Mouse (Mus musculus) gastrocnemius, postnatal 10 days (tissue): ENCODE results near the gene Pip5kl1. TPM values are rescaled to one million over a fixed set of nuclear protein-coding genes. Genes with fewer than 3 reads are reported as not detected.

Experiments used
- DNase-seq: peaks from one replicate; pipeline ENCODE4 v3.0.0; 2021; ENCODE audit warnings: mixed read lengths
- total RNA-seq, 2 experiments: library from RNA; stranded (reverse); gene quantifications; 2 replicates each; pipeline ENCODE4 v1.2.3; 2021

Pip5kl1 gene
- total RNA-seq, 2 experiments from 2014 or later = not detected

DNA sequence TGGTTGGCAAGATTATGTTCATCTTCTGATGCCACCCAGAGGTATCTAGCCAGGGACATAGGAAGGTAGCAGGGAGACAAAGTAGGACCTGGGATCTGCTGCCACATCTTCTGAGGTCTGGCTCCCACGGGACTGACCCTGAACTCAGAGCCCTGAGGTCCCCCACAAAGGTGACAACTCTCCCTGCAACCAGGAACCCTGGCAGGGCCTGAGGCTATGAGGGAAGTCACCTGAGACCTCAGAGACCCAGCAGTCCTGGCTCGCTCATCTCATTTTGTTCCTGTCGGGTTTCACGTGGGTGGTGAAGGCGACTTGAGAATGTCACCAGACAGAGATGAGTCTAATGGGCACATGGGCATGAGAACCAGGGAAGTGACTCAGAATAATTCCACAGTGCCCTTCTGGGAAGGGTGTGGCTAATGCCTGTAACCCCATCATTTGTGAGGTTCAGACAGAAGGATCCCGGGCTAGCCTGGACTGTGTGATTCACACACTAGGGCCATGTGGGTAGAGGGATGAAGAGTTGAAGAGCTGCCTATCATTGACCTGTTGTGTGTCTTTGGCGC is 10.6 kb downstream of the Pip5kl1 start:
- no peak for DNase-seq

DNA sequence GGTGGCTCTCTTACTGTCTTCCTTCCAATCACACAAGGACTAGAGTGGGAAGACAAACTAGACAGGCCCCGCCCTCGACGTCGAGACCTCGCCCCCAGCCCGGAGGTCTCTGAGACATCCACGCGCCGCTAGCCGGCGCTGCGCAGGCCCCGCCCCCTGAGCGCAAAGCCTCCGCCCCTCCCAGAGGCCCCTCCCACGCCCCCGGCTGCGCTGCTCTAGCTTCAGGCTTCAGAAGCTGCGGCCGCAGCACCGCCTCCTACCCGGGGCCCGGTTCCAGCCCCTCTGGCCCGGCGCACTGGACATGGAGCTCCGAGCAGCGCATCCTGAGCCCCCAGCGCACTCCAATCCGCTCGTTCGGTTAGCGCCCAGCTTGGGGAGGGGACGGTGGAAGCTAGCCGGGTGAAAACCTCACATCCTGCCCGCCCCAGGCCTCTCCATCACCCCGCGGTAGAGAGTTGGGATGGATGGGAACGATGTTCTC is 12.3 kb downstream of the Pip5kl1 start, which contains the start of gene St6galnac4:
St6galnac4 (plus strand) TSS at position 225 of the 481 bp plus-strand sequence.
- peak; percentile 94 for DNase-seq

DNA sequence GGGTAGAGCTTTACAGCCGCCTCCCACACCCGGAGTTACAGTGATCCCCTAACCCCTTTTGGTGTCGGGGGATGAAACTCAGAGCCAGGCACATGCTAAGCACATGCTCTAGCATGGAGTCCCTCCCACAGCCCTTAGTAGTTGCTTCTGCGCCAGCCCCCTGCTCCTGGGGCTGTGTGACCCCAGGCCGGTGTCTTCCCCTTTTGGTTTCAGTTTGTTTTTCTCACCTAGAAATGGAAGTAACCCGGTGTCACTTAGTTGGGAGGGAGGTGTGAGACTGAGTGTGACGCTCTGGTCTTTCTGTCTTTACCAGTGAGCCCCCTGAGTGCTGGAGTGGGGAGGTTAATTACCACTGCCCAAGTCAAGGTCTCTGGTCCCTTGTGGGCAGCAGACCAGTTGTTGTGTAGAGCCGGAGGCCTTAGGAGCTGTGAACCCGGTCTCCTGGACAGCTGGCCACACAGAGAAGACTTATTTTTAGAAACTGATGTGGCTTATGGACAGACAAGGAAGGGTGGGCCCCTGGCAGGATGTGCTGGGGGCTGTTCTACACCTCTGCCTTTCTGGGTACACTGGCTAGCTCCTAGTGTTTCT is 13.2 kb downstream of the Pip5kl1 start:
- peak; percentile 31 for DNase-seq

DNA sequence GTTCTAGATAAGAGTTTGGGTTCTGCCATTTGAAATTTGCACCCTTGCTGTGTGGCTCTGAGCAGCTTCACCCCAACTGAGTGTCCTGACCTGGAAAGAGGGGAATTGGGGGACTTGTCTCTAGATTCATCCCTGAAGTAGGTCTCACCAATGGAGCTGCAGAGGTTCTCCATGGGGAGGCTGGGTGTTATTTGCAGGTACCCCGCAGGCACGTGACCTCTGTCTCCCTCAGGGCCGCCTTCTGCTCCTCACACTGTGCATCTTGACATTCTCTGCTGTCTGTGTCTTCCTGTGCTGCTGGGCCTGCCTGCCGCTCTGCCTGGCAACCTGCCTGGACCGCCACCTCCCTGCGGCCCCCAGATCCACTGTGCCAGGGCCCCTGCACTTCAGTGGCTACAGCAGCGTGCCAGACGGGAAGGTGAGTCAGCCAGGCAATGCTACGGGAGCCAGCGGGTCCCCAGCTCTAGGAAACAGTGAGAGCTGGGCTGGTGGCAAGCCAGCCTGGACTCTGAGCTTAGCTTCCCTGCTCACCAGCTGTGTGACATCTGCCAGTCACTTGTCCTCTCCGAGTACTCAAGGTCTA is 14.7 kb downstream of the Pip5kl1 start:
- peak; percentile 42 for DNase-seq

DNA sequence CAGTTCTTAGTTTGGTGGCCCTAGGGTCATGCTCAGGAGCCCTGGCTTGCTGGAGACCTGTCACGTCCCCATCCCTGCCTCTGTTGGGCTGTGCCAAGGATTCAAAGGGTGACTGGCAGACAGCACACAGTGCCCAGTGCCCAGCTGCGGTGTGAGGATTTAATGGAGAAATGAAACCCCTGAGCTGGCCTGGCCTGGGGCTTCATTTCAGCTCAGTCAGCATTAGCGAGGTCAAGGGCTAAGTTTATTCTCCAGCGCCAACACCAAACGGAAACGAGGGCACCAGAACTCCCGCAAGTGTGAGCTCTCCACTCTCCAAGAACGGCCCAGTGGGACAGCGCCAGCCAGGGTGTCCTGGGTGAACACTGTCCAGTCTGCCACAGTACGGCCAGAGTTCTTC is 15.6 kb downstream of the Pip5kl1 start:
- DNase-seq = peak; percentile 41

DNA sequence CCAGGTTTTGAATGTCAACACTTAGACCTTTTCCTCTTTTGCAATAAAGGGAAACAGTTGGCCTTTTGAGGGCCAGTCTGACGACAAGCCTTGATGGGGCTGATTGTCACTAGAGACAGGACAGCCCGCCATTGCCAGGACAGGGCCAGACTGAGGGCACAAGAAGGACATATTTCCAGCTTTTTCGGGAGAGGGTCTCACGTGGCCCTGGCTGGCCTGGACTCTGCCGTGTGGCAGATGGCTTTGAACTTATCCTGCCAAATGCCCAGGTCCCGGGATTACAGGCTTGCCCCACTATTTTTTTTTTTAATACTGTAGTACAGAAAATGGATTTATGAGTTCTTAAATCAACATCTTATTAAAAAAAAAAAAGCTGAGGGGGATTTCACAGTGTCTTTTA is 16.7 kb downstream of the Pip5kl1 start:
- no peak for DNase-seq

DNA sequence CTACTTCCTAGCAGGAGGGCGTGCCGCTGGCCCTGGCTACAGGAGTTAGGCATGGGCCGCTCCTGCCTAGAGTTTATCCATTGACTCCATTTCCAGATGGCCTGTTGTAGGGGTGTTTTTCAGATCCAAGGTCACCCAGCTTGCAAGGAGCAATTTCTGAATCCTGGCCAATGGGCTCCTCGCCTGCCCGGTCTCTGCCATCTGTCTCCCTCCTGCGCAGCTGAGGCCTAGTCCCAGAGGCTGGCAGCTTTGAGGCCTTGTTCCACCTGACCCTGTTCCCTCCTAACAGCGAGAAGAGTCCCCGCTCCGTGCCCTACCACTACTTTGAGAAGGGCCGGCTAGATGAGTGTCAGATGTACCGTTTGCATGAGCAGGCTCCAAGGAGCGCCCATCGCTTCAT is 22.1 kb downstream of the Pip5kl1 start:
- peak; percentile 58 for DNase-seq

DNA sequence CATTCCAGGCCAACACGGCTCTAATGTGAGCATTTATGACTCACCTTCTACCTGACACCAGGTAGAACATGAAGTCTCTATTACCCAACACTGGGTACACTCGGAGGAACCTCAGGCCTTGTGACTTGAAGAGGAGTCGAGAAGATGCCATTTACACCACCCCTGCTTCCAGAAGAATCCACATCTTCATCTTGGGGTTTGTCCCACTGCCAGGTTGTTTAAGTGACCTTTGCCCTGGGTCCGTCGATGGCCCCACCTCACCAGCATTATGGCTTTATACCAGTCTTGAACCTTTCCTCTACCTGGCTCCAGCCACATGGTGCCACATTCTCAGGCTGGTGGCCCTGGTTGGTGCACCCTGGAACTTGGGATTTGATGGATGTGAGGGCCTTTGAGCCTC is 22.7 kb downstream of the Pip5kl1 start:
- DNase-seq = no peak

DNA sequence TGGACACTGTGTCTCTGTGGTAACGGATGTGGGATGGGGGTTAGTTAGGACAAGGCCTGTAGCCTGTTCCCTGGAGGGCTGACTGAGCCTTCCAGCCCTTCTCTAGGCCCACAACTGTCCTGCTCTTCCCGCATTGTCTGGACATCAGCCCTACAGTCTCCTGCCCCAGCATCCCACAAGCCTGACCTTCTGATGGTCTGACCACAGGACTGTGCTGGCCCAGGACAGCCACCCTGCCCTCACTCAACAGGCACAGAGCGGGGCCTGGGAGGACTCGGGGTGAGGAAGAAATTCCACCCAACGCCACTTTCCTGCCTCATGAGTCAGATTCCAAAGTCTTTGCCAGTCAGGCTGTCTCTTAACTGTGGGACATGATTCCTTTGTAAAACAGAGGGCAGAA is 23.1 kb downstream of the Pip5kl1 start:
- DNase-seq = no peak

DNA sequence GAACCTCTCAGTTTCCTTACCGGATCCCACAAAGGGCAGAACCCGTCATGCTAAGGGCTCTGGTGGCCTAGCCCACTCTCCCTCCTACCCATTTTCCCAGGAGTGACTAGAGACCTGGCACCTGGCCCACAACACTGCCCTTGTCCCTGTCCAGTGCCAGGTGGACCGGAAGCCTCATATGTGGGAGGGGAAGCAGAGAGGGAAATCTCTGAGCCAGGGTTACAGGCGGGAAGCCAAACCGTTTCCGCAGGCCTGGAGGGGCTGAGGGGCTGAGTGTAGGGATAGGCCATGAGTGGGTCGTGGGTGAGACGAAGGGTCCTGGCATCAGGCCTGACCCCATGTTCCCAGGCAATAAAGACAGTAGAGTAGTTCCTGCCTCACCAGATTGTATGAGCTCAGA is 23.9 kb downstream of the Pip5kl1 start:
- peak; percentile 36 for DNase-seq

DNA sequence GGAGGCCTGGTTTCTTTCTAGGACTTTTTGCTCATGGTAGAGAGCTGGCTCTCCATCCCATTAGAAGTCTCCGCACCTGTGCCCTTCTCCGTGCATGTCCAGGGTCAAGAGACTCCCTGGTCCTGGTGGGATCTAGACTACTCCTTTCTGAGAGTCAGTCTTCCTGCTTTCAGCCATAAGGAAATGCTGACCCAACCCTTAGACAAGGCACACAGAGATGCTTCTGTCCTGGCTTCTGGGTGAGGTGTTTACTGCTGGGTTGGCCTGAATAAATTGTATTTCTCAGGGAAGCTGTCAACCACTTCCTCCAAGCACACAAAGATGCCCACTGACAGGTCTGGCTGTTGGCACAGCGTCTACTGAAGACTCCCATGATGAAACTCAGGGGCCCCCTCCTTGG is 24.8 kb downstream of the Pip5kl1 start, which contains the start of gene St6galnac6:
St6galnac6 (plus strand) TSS at position 301 of the 400 bp plus-strand sequence.
- DNase-seq = no peak

DNA sequence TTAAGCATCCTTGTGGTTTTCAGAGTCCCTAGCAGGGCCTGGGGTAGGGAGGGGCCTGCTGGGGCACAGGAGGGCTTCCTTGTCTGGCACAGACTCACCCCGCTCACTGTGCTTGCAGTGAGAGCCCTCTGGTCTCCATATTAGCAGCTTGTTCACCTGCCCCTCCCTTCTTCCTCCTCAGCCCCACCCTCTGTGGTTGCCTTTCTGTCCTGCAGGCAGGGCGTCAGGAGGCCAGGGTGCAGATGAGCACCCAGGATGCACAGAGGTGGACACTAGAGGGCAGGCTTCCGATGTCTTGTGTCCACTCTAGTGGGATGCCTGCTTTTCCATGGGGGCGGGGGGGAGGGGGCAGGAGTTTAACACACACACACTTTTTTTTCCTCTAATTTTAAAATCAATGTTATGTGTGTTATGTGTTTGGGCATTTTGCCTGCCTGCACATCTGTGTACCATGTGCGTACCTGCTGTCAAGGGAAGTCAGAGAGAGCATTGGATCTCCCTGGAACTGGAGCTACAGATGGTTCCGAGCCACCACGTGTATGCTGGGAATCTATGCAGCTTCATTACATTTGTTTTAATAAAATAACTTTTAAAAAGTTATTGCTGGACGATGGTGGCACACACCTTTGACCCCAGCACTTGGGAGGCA is 26.9 kb downstream of the Pip5kl1 start:
- no peak for DNase-seq

DNA sequence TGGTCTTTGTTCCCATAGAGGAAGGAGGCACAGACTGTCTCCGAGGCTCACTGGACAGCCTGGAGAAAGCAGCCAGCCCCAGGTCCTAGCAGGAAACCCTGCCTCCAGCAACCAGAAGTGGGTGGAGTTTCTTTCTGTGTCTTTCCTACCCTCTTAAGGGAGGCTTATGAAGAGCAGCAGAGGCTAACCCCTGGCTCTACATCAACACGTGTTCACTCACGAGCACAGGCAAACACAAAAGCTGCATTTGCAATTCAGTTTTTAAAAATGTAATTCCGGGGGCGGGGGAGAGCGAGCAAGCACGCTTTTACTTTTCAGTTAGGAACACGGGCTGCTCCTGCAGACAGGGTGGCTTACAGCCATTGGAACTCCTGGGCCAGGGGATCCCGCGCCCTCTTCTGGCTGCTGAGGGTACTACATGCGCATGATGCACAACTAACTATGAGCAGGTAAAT is 28.0 kb downstream of the Pip5kl1 start:
- peak; percentile 92 for DNase-seq

DNA sequence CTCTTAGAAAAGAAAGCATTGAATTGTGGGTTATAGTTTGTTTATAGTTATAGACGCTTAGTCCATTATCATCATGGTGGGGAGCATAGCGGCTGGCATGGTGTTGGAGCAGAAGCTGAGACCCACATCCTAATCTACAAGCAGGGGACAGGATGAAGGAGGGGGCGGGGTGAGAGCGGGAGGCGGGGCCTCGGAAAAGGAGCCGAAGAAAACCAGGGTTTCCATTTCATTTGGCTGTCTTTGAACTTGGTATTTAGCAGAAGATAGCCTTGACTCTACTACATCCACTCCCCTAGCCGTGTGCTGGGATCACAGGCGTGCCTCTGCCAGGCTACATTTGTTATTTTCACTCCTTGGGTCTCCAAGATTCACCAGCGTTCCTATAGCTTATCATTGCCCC is 30.0 kb downstream of the Pip5kl1 start:
- no peak for DNase-seq

DNA sequence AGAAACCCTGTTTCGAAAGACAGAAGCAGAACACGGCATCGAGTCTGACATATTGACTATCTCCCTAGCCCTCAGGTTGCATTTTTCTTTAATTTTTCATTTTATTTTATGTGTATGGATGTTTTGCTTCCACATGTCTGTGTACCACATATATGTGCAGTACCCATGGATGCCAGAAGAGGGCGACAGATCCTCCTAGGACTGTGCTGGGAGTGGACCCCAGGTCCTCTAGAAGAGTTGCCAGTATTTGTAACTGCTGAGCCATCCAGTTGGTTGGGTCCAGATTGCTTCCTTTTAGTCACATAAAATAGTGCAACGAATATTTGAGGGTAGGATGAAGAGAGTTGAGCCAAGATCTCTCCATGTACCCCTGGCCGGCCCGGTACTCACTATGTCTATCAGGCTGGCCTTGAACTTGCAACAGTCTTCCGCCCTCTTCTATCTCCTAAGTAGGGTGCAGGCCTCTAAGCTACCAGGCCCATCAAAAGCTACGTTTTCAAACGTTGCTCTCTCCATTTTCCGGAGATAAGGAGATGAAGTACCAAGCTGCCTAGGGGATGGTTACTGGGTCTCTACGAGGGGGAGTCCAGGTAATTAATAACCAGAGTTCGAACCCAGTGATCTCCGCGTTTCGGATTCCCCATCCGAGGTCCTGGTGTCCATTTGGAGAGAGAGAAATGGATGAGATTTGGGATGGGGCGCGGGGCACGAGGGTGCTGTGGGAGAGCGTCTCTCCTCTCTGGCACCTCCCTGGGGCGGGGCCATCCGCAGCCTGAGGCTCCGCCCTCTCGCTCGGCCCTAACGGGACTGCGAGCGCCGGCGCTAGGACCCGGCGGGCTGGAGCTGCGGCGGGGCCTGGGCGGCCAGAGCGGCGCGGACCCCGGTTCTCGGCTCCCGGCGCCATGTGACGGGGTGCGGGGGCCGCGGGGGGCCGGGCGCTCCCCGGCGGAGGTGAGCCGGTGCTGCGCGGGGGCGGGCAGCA is 31.9 kb downstream of the Pip5kl1 start:
- DNase-seq = peak; percentile 91

DNA sequence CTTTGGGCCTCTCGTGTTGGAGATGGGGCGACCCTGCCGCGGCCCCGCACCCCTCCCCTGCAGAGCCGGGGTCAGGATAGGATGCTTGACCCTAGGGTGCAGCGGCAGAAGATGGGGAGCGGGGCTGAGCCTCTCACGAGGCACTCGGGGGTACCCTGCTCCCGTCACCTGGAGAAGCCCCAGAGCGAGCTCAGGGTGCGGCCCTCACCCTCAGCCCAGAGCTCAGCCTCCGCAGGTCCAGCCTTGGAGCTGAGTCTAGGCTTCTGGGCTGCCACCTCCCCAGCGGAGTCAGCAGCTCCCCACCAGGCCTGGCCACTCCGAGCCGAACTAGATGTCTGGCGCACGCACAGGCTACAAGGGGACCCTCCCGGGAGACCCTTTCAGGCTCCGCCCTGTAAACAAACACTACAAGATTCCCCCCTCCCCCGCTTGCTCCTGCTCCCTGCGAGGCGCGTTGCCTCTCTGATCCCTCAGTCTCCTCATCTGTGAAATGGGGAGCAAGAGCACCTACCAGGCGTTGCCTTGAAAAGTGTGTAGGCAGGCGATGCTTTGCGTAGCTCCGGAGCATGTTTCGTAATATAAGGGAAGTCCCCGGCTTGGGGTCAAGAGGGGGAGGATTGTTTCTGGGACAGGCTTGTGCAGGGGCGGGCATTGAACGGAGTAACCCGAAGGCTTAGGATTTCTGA is 32.8 kb downstream of the Pip5kl1 start:
- peak; percentile 58 for DNase-seq

DNA sequence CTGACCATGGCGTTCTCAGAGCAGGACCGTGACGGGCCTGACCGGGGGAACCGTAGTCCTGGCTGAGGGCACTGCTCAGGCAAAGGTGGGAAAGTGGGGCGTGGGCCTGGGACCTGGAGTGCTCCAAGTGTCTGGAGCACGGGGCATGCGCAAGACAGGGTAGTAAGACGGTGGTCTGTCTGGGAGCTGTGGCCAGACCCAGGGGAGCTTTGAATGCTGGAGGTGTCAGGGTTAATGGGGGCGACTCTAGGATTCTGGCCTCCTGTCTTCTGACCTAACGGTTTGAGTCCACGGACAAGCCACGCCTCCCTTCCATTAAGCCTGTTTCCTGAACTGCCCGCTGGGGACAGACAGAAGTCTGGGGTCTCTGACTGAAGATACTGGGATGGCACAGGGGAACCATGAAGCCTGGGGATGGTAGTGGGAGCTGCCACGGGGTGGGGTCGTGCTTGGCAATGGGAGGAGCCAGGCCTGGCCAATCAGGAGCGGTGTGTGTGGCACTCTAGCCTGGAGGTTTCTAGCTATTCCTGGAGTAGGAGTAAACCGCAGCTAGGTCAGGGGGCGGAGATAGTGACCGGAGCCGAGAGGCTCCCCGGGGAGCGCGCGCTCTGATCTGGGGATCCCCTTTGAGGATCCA is 33.7 kb downstream of the Pip5kl1 start:
- DNase-seq = peak; percentile 70

DNA sequence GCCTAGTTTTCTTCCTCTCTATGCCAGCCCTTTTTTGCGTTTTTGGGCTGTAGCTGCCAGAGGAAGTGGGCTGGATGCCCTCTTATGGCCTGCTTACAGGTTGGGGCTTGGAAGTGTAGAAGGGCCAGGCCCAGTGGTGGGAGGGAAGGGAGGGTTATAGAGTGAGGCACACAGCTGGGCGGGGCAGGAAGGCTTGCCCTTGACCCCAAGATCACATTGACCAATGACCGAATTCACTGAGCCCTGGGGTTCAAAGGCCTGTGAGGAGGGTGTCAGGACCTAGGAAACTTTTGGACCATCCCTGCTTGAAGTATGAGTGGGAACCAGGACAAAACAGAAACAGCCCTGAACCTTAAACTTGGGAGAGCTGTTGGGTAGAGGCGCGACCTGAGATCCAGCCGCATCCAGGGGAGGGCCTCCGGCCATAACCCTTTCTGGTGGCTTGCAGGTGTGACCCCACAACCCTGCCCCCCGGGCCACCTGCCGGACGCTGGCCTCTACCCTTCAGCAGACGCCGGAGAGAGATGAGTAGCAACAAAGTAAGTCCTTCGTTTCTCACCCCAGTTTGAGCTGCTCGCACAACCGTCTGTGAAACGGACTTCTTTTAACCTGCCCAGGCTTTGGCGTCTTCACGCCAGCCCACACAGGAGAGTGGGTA is 34.3 kb downstream of the Pip5kl1 start:
- DNase-seq = no peak

DNA sequence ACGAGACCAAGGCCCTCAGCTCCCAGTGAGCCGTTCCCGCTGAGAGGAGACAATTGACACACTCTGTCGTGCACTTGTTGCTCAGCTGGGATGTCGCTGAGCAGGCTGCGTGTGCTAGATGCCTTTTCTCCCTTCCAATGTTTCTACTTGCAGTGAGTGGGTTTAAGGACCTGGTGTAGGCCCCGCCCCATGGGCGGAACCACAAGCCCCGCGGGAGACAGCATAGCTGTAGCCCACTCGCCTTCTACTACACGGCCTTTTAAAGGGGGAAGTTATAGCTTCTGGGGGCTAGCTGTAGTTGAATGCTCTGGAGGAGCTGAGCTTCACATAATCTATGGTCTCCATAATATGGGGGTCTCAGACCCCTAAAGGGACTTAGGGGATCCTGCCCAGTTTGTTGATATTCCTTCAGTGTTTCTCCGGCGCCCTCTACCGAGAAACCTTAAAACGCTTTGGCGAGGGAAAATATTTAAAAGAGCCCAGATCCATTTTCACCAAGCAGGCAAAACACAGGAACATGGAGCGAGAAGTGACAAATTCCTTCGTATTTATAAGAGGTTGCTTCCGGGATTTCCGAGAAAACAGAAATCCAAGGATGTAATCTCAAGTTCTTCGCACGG is 36.1 kb downstream of the Pip5kl1 start:
- no peak for DNase-seq

DNA sequence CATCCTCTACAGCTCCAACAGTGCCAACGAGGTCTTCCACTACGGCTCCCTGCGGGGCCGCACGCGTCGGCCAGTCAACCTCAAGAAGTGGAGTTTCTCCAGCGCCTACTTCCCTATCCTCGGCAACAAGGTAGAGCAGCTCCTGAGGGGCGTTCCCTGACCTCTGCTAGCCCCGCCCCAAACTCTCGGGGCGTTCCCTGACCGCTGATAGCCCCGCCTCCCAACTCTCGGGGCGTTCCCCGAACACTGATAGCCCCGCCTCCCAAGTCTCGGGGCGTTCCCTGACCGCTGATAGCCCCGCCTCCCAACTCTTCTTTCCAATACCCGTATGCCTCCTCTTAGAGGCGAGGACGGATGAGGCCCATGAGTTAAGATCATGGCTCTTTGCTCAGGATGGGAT is 37.7 kb downstream of the Pip5kl1 start:
- no peak for DNase-seq
